In the genomic region with DNA sequence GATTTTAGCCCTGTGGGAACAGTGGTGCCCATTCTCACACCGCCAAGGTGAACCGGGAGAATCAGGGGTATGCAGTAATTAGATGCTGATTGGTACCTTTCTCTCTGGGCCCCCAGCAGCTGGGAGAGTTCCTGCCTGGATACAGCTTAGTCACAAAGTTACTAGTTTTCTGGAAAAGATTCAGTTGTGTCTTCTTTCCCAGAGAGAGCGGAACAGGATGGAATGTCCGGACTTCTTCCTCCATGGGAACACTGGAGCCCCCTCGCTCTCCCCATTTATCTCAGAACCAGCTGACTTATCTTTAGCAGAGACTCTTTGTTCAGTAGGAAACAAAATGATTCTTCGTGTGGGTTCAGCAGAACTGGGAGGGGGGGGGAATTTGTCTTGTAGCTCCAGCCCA, we compare ENCODE assay signal across 8 mouse cellular contexts. TPM values are rescaled to one million over a fixed set of nuclear protein-coding genes. Genes with fewer than 3 reads are reported as not detected.
DNase-seq lines count a peak whose midpoint lies in the region; ATAC-seq and TF ChIP-seq lines count a peak whose summit lies in the region.

No protein-coding gene starts in this region.

- peak overlapping the region; percentile 87 for H3K4me2 ChIP-seq in lung, embryonic 15.5 days
- H3K4me2 ChIP-seq in embryonic facial prominence, embryonic 13.5 days, result peak overlapping the region; percentile 91

- no peak for DNase-seq in lung, postnatal 10 days
- DNase-seq in kidney, postnatal 10 days, result peak; percentile 45
- no peak for DNase-seq in right cerebral cortex, postnatal 10 days (ENCODE audit: low spot score in 2 of 2)
- no peak for DNase-seq in cerebellum, postnatal 14 days
- no peak for DNase-seq in urinary bladder, postnatal 14 days (ENCODE audit: low spot score)

- TF ChIP-seq CTCF in small intestine, adult 2 months (IDR thresholded peaks at IDR 0.05; ENCODE audit: extremely low read depth, insufficient read length, insufficient replicate concordance, low read depth, low read length), result no peak

- H3K27me3 ChIP-seq in lung, embryonic 15.5 days, result no peaks in the 10 kb centered on the region; the same call in 1 of the 2 replicates
- peaks cover 40% of the 10 kb centered on the region for H3K27me3 ChIP-seq in embryonic facial prominence, embryonic 13.5 days
- no peaks in the 10 kb centered on the region for H3K27me3 ChIP-seq in small intestine, adult 2 months (ENCODE audit: control insufficient read depth, insufficient read depth, low read length)

- no peaks in the 10 kb centered on the region for H3K9me3 ChIP-seq in lung, embryonic 15.5 days
- no peaks in the 10 kb centered on the region for H3K9me3 ChIP-seq in embryonic facial prominence, embryonic 13.5 days

- no peak for TF ChIP-seq POLR2A in small intestine, adult 2 months (IDR thresholded peaks at IDR 0.05; ENCODE audit: low read depth, low read length)

- peaks cover 13% of the 10 kb centered on the region for H3K4me1 ChIP-seq in lung, embryonic 15.5 days
- H3K4me1 ChIP-seq in embryonic facial prominence, embryonic 13.5 days, result peaks cover 15% of the 10 kb centered on the region
- H3K4me1 ChIP-seq in small intestine, adult 2 months (ENCODE audit: control insufficient read depth, insufficient read depth, insufficient read length, low read length), result peaks cover 6% of the 10 kb centered on the region

- H3K4me3 ChIP-seq in lung, embryonic 15.5 days, result peak overlapping the region; percentile 56
- peak overlapping the region; percentile 76 for H3K4me3 ChIP-seq in embryonic facial prominence, embryonic 13.5 days
- peak overlapping the region; percentile 77 for H3K4me3 ChIP-seq in small intestine, adult 2 months (ENCODE audit: low read depth, low read length)

- WGBS in lung, embryonic 15.5 days, result 9% methylated on average over 6 of the region's 6 CpGs
- WGBS in embryonic facial prominence, embryonic 13.5 days, result 12% methylated on average over 6 of the region's 6 CpGs
- WGBS in small intestine, adult 2 months, result 26% methylated on average over 6 of the region's 6 CpGs

- peak overlapping the region; percentile 27; the same call in 1 of the 2 replicates for H3K27ac ChIP-seq in lung, embryonic 15.5 days
- H3K27ac ChIP-seq in embryonic facial prominence, embryonic 13.5 days, result no peak overlapping the region
- H3K27ac ChIP-seq in small intestine, adult 2 months (ENCODE audit: insufficient read depth, low read depth, low read length), result no peak overlapping the region

- ATAC-seq in lung, embryonic 15.5 days (ENCODE audit: borderline replicate concordance, extremely low read depth, low FRiP score, low TSS enrichment), result no peak
- ATAC-seq in embryonic facial prominence, embryonic 13.5 days (ENCODE audit: insufficient number of reproducible peaks, insufficient read depth, low FRiP score, low TSS enrichment, low read depth), result no peak

- H3K9ac ChIP-seq in lung, embryonic 15.5 days, result peak overlapping the region; percentile 53
- peak overlapping the region; percentile 81 for H3K9ac ChIP-seq in embryonic facial prominence, embryonic 13.5 days

- H3K36me3 ChIP-seq in lung, embryonic 15.5 days, result no peaks in the 10 kb centered on the region
- no peaks in the 10 kb centered on the region for H3K36me3 ChIP-seq in embryonic facial prominence, embryonic 13.5 days
- H3K36me3 ChIP-seq in small intestine, adult 2 months (ENCODE audit: control insufficient read depth, insufficient read depth, low read length), result 0 out of 2 replicates have a peak, but pooled peaks cover 2% of the 10 kb centered on the region

RNA-seq across cellular contexts. Expression of gene Klhl36, which starts 0.7 kb away (rescaled TPM):
- polyA plus RNA-seq in lung, embryonic 15.5 days (2015; fragmentation: Nextera tagmentation; extraction: Ambion mirVana), result 13.7 and 14.7 TPM in 2 replicates
- polyA plus RNA-seq in embryonic facial prominence, embryonic 13.5 days (2015; fragmentation: Nextera tagmentation; extraction: Ambion mirVana), result 8.4 and 11.6 TPM in 2 replicates
- polyA plus RNA-seq in small intestine, adult 2 months (2012; rRNA removed), result 11.5 and 23.8 TPM in 2 replicates

RNA-seq across cellular contexts. Expression of gene Cotl1, which starts 22.4 kb away (rescaled TPM):
- 65.8 and 68.1 TPM in 2 replicates for polyA plus RNA-seq in lung, embryonic 15.5 days (2015; fragmentation: Nextera tagmentation; extraction: Ambion mirVana)
- 71.3 and 90.2 TPM in 2 replicates for polyA plus RNA-seq in embryonic facial prominence, embryonic 13.5 days (2015; fragmentation: Nextera tagmentation; extraction: Ambion mirVana)
- 206 and 264 TPM in 2 replicates for polyA plus RNA-seq in small intestine, adult 2 months (2012; rRNA removed)

RNA-seq across cellular contexts. Expression of gene Usp10, which starts 47.4 kb away (rescaled TPM):
- polyA plus RNA-seq in lung, embryonic 15.5 days (2015; fragmentation: Nextera tagmentation; extraction: Ambion mirVana), result 132 and 135 TPM in 2 replicates
- 127 and 144 TPM in 2 replicates for polyA plus RNA-seq in embryonic facial prominence, embryonic 13.5 days (2015; fragmentation: Nextera tagmentation; extraction: Ambion mirVana)
- polyA plus RNA-seq in small intestine, adult 2 months (2012; rRNA removed), result 58.1 and 86.1 TPM in 2 replicates

RNA-seq across cellular contexts. Expression of gene Gm20388, which starts 47.9 kb away (rescaled TPM):
- 5.5 TPM in 1 of 2 replicates, not detected in the other for polyA plus RNA-seq in lung, embryonic 15.5 days (2015; fragmentation: Nextera tagmentation; extraction: Ambion mirVana)
- polyA plus RNA-seq in embryonic facial prominence, embryonic 13.5 days (2015; fragmentation: Nextera tagmentation; extraction: Ambion mirVana), result 7.1 TPM in 1 of 2 replicates, not detected in the other
- polyA plus RNA-seq in small intestine, adult 2 months (2012; rRNA removed), result 21.9 and 37.3 TPM in 2 replicates
